Mouse (Mus musculus) E14TG2a.4 (cell line): ENCODE results near the gene Mup10.
"Not testable (repeated sequence)": the region's sequence is repeated elsewhere in the genome, so short reads cannot be mapped to it uniquely, and the experiment has no call there.

ENCODE experiments used
- H3K27me3 ChIP-seq: 2 replicates; pipeline ENCODE4 v1.6.1; 2014; ENCODE audit warnings: low read length, control low read depth; ENCODE audit not compliant: insufficient read depth
- H3K36me3 ChIP-seq: 2 replicates; pipeline ENCODE4 v1.6.1; 2014; ENCODE audit warnings: low read length, control low read depth; ENCODE audit not compliant: insufficient read depth
- H3K4me1 ChIP-seq: replicated peaks from 2 replicates; pipeline ENCODE4 v1.6.1; 2014; ENCODE audit warnings: low read depth, low read length, control low read depth
- H3K4me3 ChIP-seq: replicated peaks from 2 replicates; pipeline ENCODE4 v1.5.1; 2014; ENCODE audit warnings: mild to moderate bottlenecking, low read length
- H3K9me3 ChIP-seq: 2 replicates; pipeline ENCODE4 v1.6.1; 2014; ENCODE audit warnings: low read length, control low read depth

Mup10 gene

DNA sequence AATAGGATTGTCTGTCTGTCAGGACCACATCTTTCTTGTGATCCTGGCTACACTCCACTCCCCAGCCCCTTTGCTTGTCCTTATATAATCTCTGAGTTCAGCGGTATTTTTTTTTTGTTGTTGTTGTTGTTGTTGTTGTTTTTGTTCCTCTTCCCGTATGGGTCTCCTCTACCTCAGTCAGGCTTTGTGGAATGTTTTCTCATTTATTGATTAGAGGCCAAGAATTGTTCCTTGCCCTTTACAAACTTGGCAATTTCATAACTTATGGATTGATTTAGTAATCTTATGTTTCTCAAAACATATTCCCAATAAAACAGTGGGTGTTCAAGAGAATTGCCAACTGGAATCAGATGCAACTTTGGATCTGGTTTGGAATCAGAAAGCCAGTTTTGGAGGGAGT, at the start of gene Mup10:
Mup10 (minus strand) TSS at position 101 of the 400 bp plus-strand sequence.
- H3K4me1 ChIP-seq, H3K4me3 ChIP-seq, H3K36me3 ChIP-seq, H3K27me3 ChIP-seq, H3K9me3 ChIP-seq: not testable (repeated sequence)
